Mouse (Mus musculus) heart, postnatal 0 days (tissue): ENCODE data around the gene Kcne1. TPM values are rescaled to one million over a fixed set of nuclear protein-coding genes. Genes with fewer than 3 reads are reported as not detected.

ENCODE experiments used
- ATAC-seq: fragments of 200-750 bp; cut with Nextera tagmentation; 2 replicates; pipeline ENCODE4 v1.8.0; 2017; ENCODE audit warnings: low read depth, moderate number of reproducible peaks, moderate library complexity; ENCODE audit not compliant: insufficient read depth
- DNase-seq: peaks from one replicate; pipeline ENCODE4 v3.0.0-alpha.2; 2016; ENCODE audit warnings: low spot score
- H3K27ac ChIP-seq: fragments of 300-500 bp; sonication (generic); 2 replicates; pipeline ENCODE4 v1.5.1; 2014; ENCODE audit warnings: low read depth, mild to moderate bottlenecking
- H3K27me3 ChIP-seq: fragments of 300-500 bp; sonication (generic); 2 replicates; pipeline ENCODE4 v1.6.1; 2014; ENCODE audit warnings: low read length, mixed read lengths; ENCODE audit not compliant: control insufficient read depth, insufficient read depth
- H3K36me3 ChIP-seq: fragments of 300-500 bp; sonication (generic); replicated peaks from 2 replicates; pipeline ENCODE4 v1.6.1; 2014; ENCODE audit warnings: low read length, mixed read lengths; ENCODE audit not compliant: control insufficient read depth, insufficient read depth
- H3K4me1 ChIP-seq: fragments of 300-500 bp; sonication (generic); 2 replicates; pipeline ENCODE4 v1.6.1; 2014; ENCODE audit warnings: antibody characterized with exemption; ENCODE audit not compliant: control insufficient read depth, insufficient read depth
- H3K4me2 ChIP-seq: fragments of 300-500 bp; sonication (generic); 2 replicates; pipeline ENCODE4 v1.6.1; 2014; ENCODE audit warnings: low read depth, mild to moderate bottlenecking, low read length, moderate library complexity
- H3K4me3 ChIP-seq: fragments of 300-500 bp; sonication (generic); 2 replicates; pipeline ENCODE4 v1.5.1; 2014; ENCODE audit warnings: low read depth, low read length
- H3K9ac ChIP-seq: fragments of 300-500 bp; sonication (generic); replicated peaks from 2 replicates; pipeline ENCODE4 v1.6.1; 2014; ENCODE audit warnings: low read depth, low read length, mixed read lengths
- H3K9me3 ChIP-seq: fragments of 300-500 bp; sonication (generic); replicated peaks from 2 replicates; pipeline ENCODE4 v1.6.1; 2016; ENCODE audit warnings: low read length; ENCODE audit not compliant: control insufficient read depth
- CTCF ChIP-seq: IDR thresholded peaks from 2 replicates; pipeline ENCODE4 v1.5.1; 2016; ENCODE audit warnings: antibody characterized with exemption, control low read depth, low read depth
- EP300 ChIP-seq: IDR thresholded peaks from 2 replicates; pipeline ENCODE4 v1.6.1; 2016; ENCODE audit warnings: antibody characterized with exemption, low read depth
- WGBS: fragments of 180-500 bp; shearing (Covaris S2); extraction: QIAGEN DNeasy Blood & Tissue Kit; methylation state at CpG from one replicate; pipeline ENCODE4 v1.1.7; 2014; 5-methylcytosine and 5-hydroxymethylcytosine counted together
- polyA plus RNA-seq: library from polyadenylated mRNA; unstranded; fragments of >200 nt; fragmentation: Nextera tagmentation; extraction: Ambion mirVana; gene quantifications from 2 replicates; pipeline ENCODE4 v1.2.1, GENCODE M21; 2015
- total RNA-seq: library from RNA; depleted of rRNA; stranded (reverse); fragments of >200 nt; gene quantifications from 2 replicates; pipeline ENCODE4 v1.2.3, GENCODE M21; 2014; ENCODE audit warnings: low replicate concordance

The Kcne1 gene
- total and polyA plus RNA-seq, 2 experiments from 2014 or later = 283 to 415 TPM

- ATAC-seq (peak; percentile 21; the same call in 1 of the 2 replicates), DNase-seq (no peak)
- no peak overlapping the region for H3K4me3 ChIP-seq
- no peak overlapping the region for H3K4me2 ChIP-seq
- 49% methylated on average over 5 of the region's 5 CpGs for WGBS
- H3K9me3 ChIP-seq = no peaks in the 10 kb centered on the region
- TF ChIP-seq EP300 (no peak), CTCF (no peak)
- H3K36me3 ChIP-seq = no peaks in the 10 kb centered on the region
- no peaks in the 10 kb centered on the region for H3K27me3 ChIP-seq
- peaks cover 8% of the 10 kb centered on the region; the same call in 1 of the 2 replicates for H3K4me1 ChIP-seq
- no peak overlapping the region for H3K9ac ChIP-seq
- peak overlapping the region; percentile 12; the same call in 1 of the 2 replicates for H3K27ac ChIP-seq
These were observed 28.3 kb downstream of the Kcne1 start for GRCm38 (mm10) chr16:92330966-92331365.

DNA sequence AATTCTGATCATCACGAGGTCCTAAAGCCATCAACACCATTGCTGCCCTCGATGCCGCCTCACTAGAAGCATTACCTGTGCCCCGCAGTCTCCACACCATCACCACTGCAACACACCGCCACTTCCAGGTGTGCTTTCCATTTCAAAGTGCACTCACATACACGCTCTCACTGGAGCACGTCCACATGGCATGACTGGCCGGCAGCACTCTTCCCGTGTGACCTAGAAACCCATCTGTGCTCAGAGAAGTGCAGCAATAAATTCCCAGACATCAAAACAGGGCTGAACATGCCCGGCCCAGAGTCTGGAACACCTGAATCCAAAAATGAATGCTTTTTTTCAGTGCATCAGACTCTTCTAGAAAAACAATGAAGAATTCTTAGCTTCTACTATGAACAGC lies 31.4 kb downstream of the Kcne1 start:
- no peaks in the 10 kb centered on the region for H3K9me3 ChIP-seq
- H3K9ac ChIP-seq = no peak overlapping the region
- H3K27me3 ChIP-seq = no peaks in the 10 kb centered on the region
- H3K4me2 ChIP-seq = no peak overlapping the region
- no peaks in the 10 kb centered on the region for H3K36me3 ChIP-seq
- no peak for ATAC-seq
- 84% methylated on average over 10 of the region's 10 CpGs for WGBS
- no peak for TF ChIP-seq CTCF
- no peak for TF ChIP-seq EP300
- peaks cover 8% of the 10 kb centered on the region; the same call in 1 of the 2 replicates for H3K4me1 ChIP-seq
- no peak for DNase-seq
- no peak overlapping the region for H3K27ac ChIP-seq
- no peak overlapping the region for H3K4me3 ChIP-seq

- H3K9ac ChIP-seq = no peak overlapping the region
- H3K9me3 ChIP-seq = no peaks in the 10 kb centered on the region
- WGBS = 43% methylated on average over 1 of the region's 1 CpGs
- no peaks in the 10 kb centered on the region for H3K27me3 ChIP-seq
- H3K36me3 ChIP-seq = no peaks in the 10 kb centered on the region
- ATAC-seq (no peak), DNase-seq (no peak)
- no peak overlapping the region for H3K4me2 ChIP-seq
- no peak for TF ChIP-seq EP300
- no peak for TF ChIP-seq CTCF
- H3K4me3 ChIP-seq = no peak overlapping the region
- H3K27ac ChIP-seq = no peak overlapping the region
- H3K4me1 ChIP-seq = no peaks in the 10 kb centered on the region
These were observed 34.2 kb downstream of the Kcne1 start for GRCm38 (mm10) chr16:92325062-92325406.

DNA sequence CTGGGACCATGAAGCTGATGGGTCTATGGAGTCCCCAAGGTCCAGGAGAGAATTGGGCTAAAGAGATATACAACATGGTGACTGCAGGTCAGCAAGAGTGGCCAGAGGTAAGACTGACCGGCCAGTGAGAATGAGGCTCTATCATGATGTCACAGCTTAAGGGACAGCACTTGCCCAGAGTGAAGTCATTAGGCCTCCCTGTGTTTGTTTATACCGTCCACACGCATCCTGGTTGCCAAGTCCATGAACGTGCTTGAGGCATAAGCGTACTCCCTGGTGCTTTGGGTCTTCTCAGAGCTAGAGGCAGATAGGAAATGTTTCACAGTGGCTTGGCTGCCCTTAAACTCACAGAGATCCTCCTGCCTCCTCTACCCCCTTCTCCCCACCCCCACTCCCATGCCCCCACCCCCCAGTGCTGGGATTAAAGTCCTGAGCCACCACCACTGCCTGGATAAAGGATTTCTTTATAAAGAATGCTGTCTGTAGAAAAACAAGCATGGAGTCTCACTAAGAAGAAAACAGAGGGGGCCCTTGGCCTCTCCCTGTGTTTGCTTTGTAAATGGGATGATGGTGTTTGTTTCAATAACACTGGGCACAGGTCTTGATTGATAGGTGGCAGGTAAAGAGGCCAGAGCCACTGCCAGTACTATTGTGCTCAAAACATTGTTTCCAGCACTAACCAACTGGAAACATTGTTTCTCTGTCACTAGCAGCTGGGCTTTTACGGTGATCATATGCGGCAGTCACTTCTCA lies 34.8 kb downstream of the Kcne1 start:
- TF ChIP-seq EP300 = no peak
- TF ChIP-seq CTCF = no peak
- H3K27ac ChIP-seq = no peak overlapping the region
- no peaks in the 10 kb centered on the region for H3K36me3 ChIP-seq
- no peak overlapping the region for H3K9ac ChIP-seq
- DNase-seq (no peak), ATAC-seq (no peak)
- H3K4me2 ChIP-seq = no peak overlapping the region
- 60% methylated on average over 7 of the region's 7 CpGs for WGBS
- no peaks in the 10 kb centered on the region for H3K9me3 ChIP-seq
- H3K4me3 ChIP-seq = no peak overlapping the region
- H3K4me1 ChIP-seq = no peaks in the 10 kb centered on the region
- H3K27me3 ChIP-seq = no peaks in the 10 kb centered on the region

DNA sequence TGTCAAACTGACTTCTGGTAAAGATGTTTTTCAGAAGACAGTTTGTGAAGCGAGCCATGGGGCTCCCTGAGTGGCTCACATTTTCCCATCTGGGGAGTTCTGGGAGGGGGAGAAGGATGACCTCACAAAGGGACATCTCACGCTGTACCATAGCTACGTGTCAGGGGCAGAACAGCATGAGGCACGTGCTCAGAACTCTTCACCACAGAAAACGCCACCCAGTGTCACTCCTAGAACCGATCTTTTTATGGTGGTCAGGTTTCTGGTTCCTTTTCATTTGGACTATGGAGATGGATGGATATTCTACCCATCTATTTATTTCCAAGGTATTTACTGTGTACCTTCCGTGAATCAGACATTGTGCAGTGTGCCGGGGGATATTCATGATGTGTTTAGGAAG lies 37.9 kb downstream of the Kcne1 start, which contains the start of gene Fam243:
Gene Fam243 (minus strand): TSS at position 101 of the 400 bp plus-strand sequence.
- no peak within 1 kb of the TSS for H3K9ac ChIP-seq
- 87% methylated on average over 8 of the region's 8 CpGs for WGBS
- no peak within 1 kb of the TSS for H3K4me3 ChIP-seq
- no peaks in the 10 kb centered on the region for H3K36me3 ChIP-seq
- TF ChIP-seq EP300 (no peak), CTCF (no peak)
- no peak within 1 kb of the TSS for H3K27ac ChIP-seq
- DNase-seq (no peak), ATAC-seq (no peak)
- H3K9me3 ChIP-seq = no peaks in the 10 kb centered on the region
- no peaks in the 10 kb centered on the region for H3K4me1 ChIP-seq
- no peak within 1 kb of the TSS for H3K4me2 ChIP-seq
- no peaks in the 10 kb centered on the region for H3K27me3 ChIP-seq

DNA sequence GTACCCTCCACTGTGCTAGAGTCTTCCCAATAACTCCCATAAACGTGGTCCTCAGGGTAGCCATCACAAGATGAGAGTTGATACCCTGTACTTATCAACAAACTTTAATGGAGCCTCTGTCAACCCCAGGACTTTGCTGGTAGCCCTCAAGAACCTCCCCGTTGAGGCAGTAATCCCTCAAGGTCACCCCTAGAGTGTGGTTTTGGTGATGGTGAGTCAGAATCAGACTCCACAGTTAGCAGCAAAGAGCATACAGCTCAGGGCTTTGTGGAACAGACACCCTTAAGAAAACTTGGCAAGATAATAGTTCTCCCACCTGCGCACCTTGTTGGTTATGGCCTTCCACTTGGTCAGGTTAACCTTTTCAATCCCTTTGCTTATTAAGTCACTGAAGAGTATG lies 38.9 kb downstream of the Kcne1 start:
- Histone ChIP-seq H3K27me3 (no peaks in the 10 kb centered on the region), H3K27ac (no peak overlapping the region), H3K9me3 (no peaks in the 10 kb centered on the region), H3K9ac (no peak overlapping the region), H3K4me3 (no peak overlapping the region), H3K36me3 (no peaks in the 10 kb centered on the region), H3K4me1 (no peaks in the 10 kb centered on the region), H3K4me2 (no peak overlapping the region)
- DNase-seq = no peak
- ATAC-seq = no peak
- WGBS = 73% methylated on average over 3 of the region's 3 CpGs
- no peak for TF ChIP-seq CTCF
- TF ChIP-seq EP300 = no peak
